Comparison of ENCODE assay signal across 15 mouse cellular contexts in the genomic region with DNA sequence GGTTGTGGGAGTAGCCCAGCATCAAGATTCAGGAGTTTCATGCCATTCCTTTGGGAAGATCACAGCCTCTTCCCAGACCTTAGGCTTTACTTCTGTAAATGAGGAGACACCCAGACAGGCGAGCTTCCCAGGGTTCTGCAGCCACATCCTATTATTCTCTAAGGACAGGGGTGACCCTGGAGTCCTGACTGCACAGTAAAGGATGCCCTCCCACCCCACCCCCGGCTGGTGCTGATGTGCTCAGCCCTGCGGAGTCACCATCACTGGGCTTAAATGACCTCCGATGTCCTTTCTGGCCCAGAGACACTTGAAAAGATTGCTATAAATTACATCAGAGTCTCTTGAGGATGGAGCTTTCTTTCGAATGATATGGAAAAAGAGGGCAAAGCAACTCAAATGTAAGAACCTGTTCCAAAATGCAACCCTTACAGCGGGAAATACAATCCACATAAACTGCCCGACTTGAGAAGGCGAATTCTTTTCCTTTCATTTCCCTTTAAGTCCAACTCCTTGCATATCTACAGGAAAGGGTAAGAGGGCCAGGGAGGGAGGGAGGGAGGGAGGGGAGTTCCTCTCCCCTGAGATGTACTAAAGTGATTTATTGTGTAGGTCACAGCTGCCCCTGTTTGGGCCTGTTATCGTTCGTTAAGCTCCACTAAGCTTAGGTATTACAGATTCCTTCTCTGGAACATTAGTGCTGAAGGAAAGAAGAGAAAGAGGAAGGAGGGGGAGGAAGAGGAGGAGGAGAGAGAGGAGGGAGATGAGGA. TPM values are rescaled to one million over a fixed set of nuclear protein-coding genes. Genes with fewer than 3 reads are reported as not detected.
A peak's percentile ranks its signal among the peaks of the same experiment; 100 is the strongest.
DNase-seq lines count a peak whose midpoint lies in the region; ATAC-seq and TF ChIP-seq lines count a peak whose summit lies in the region.
"Had no signal": no experiment of that assay in that cellular context is flagged by ENCODE, and none has a peak within 500 bp of the region (broad histone marks: within the 10 kb centered on the region; RNA-seq: fewer than 3 reads in every experiment).

No protein-coding gene starts in this region.

- peaks cover 30% of the 10 kb centered on the region for H3K4me1 ChIP-seq in limb, embryonic 10.5 days

- ATAC-seq in common myeloid progenitor, adult 5-6 weeks (replicated peaks; ENCODE audit: low read depth, poor library complexity, severe bottlenecking) = peak; percentile 42
- ATAC-seq: forebrain, embryonic 13.5 days had no signal

- intact Hi-C loops in left cerebral cortex, adult 2 months (cut with DNase I) = no loop called here
- intact Hi-C loops in left cerebral cortex, postnatal 25 days (cut with DNase I) = no loop called here

- DNase-seq in kidney, adult 9 months = peak; percentile 26
- no peak for DNase-seq in kidney, adult 11 months
- DNase-seq in MN1 (ENCODE audit: low spot score) = peak; percentile 67
- DNase-seq in limb, embryonic 10.5 days (ENCODE audit: low spot score) = no peak
- DNase-seq in urinary bladder, adult 18-20 months (ENCODE audit: low spot score in 2 of 2) = no peak
- DNase-seq in left cerebral cortex, adult 2 months (ENCODE audit: extremely low spot score in 1 of 2, low spot score in 2 of 2) = no peak
- DNase-seq in left cerebral cortex, postnatal 25 days (ENCODE audit: low spot score in 2 of 2) = no peak
- DNase-seq: adrenal gland, adult 2 months; cerebellum, adult 2 months; right cerebral cortex, adult 18-20 months had no signal

- H3K36me3 ChIP-seq in limb, embryonic 10.5 days = no peaks in the 10 kb centered on the region
- H3K36me3 ChIP-seq: G1E; hindbrain, embryonic 13.5 days; stomach, embryonic 15.5 days had no signal

- peak overlapping the region; percentile 75 for H3K27ac ChIP-seq in limb, embryonic 10.5 days
- no peak overlapping the region for H3K27ac ChIP-seq in left cerebral cortex, adult 2 months
- H3K27ac ChIP-seq: forebrain, embryonic 13.5 days; hindbrain, embryonic 13.5 days had no signal

- no peak for TF ChIP-seq CTCF in left cerebral cortex, adult 2 months (IDR thresholded peaks at IDR 0.05)

- WGBS in limb, embryonic 10.5 days = 13% methylated on average over 10 of the region's 10 CpGs

- no peaks in the 10 kb centered on the region for H3K9me3 ChIP-seq in limb, embryonic 10.5 days (replicated peaks)
- H3K9me3 ChIP-seq: forebrain, embryonic 13.5 days; G1E; hindbrain, embryonic 13.5 days; stomach, embryonic 15.5 days had no signal

- 0 out of 2 replicates have a peak, but pooled peaks cover 11% of the 10 kb centered on the region for H3K27me3 ChIP-seq in limb, embryonic 10.5 days (ENCODE audit: low read depth, poor library complexity, severe bottlenecking)
- H3K27me3 ChIP-seq: stomach, embryonic 15.5 days had no signal

- no peak overlapping the region for H3K4me3 ChIP-seq in limb, embryonic 10.5 days
- no peak overlapping the region for H3K4me3 ChIP-seq in left cerebral cortex, adult 2 months
- H3K4me3 ChIP-seq: forebrain, embryonic 13.5 days; hindbrain, embryonic 13.5 days; stomach, embryonic 15.5 days had no signal

RNA-seq across cellular contexts. Expression of a gene that starts 38.1 kb away (rescaled TPM):
- 0.05 and 0.58 TPM in 2 replicates for total RNA-seq in common myeloid progenitor, adult 5-6 weeks (2017)
- 39.5 and 45.5 TPM in 2 replicates for polyA plus RNA-seq in limb, embryonic 10.5 days (2016; fragmentation: Nextera tagmentation; extraction: Ambion mirVana)
- total RNA-seq in left cerebral cortex, adult 2 months (2021) = 10 to 100 TPM; 20.2 to 21.8 TPM
- total RNA-seq in left cerebral cortex, postnatal 25 days (2021) = 10 to 100 TPM; 13.8 to 16.1 TPM

Comparison
In these comparisons a context has a peak if more than half of its experiments do, and no peak if none do; other contexts are left out.
1. DNase-seq: peak in kidney, adult 9 months (single experiment) and MN1 (single experiment); none in kidney, adult 11 months (single experiment), limb, embryonic 10.5 days (single experiment), urinary bladder, adult 18-20 months (0 of 2), left cerebral cortex, adult 2 months (0 of 2) and left cerebral cortex, postnatal 25 days (0 of 2).